ENCODE assay signal across 20 mouse cellular contexts in genomic region chr8:5030651-5031050, GRCm38 (mm10).
DNase-seq lines count a peak whose midpoint lies in the region; ATAC-seq and TF ChIP-seq lines count a peak whose summit lies in the region.
"Had no signal": no experiment of that assay in that cellular context is flagged by ENCODE, and none has a peak within 500 bp of the region (broad histone marks: within the 10 kb centered on the region; RNA-seq: fewer than 3 reads in every experiment).

No protein-coding gene starts in this region.

- H3K4me2 ChIP-seq in liver, embryonic 12.5 days, result no peak overlapping the region
- H3K4me2 ChIP-seq in liver, embryonic 11.5 days, result no peak overlapping the region
- 0 out of 2 replicates have a peak overlapping the region, but pooled peaks have one; percentile 6 for H3K4me2 ChIP-seq in intestine, postnatal 0 days (replicated peaks; ENCODE audit: low read depth)
- H3K4me2 ChIP-seq: forebrain, embryonic 15.5 days; limb, embryonic 12.5 days; stomach, embryonic 15.5 days had no signal

- ATAC-seq in liver, embryonic 12.5 days, result peak; percentile 60
- no peak for ATAC-seq in liver, embryonic 11.5 days (replicated peaks; ENCODE audit: low FRiP score)
- peak; percentile 92 for ATAC-seq in intestine, postnatal 0 days
- ATAC-seq: forebrain, embryonic 15.5 days; hindbrain, postnatal 0 days; lung, postnatal 0 days; midbrain, embryonic 16.5 days had no signal

- H3K9me3 ChIP-seq in liver, embryonic 12.5 days (replicated peaks), result no peaks in the 10 kb centered on the region
- H3K9me3 ChIP-seq in liver, embryonic 11.5 days (ENCODE audit: control insufficient read depth, low read length), result no peaks in the 10 kb centered on the region
- H3K9me3 ChIP-seq in intestine, postnatal 0 days (ENCODE audit: control insufficient read depth), result no peaks in the 10 kb centered on the region
- H3K9me3 ChIP-seq: forebrain, embryonic 15.5 days; limb, embryonic 12.5 days; megakaryocyte, embryonic 14.5 days; stomach, embryonic 15.5 days had no signal

- H3K4me3 ChIP-seq in liver, embryonic 12.5 days, result no peak overlapping the region
- no peak overlapping the region for H3K4me3 ChIP-seq in liver, embryonic 11.5 days (ENCODE audit: low read depth, low read length)
- no peak overlapping the region for H3K4me3 ChIP-seq in intestine, postnatal 0 days (ENCODE audit: low read depth, low read length)
- H3K4me3 ChIP-seq: forebrain, embryonic 15.5 days; layer of hippocampus, adult 2 months; limb, embryonic 12.5 days; megakaryocyte, embryonic 14.5 days; stomach, embryonic 15.5 days had no signal

- no peaks in the 10 kb centered on the region for H3K27me3 ChIP-seq in liver, embryonic 12.5 days (replicated peaks)
- H3K27me3 ChIP-seq in liver, embryonic 11.5 days (replicated peaks; ENCODE audit: control insufficient read depth, insufficient read depth, low read length), result no peaks in the 10 kb centered on the region
- no peaks in the 10 kb centered on the region for H3K27me3 ChIP-seq in intestine, postnatal 0 days (replicated peaks; ENCODE audit: control insufficient read depth, insufficient read depth, low read length)
- H3K27me3 ChIP-seq: forebrain, embryonic 15.5 days; megakaryocyte, embryonic 14.5 days; stomach, embryonic 15.5 days had no signal

- WGBS in liver, embryonic 12.5 days (ENCODE audit: insufficient replicate concordance), result 69% methylated on average over 3 of the region's 3 CpGs
- 68% methylated on average over 3 of the region's 3 CpGs for WGBS in liver, embryonic 11.5 days
- WGBS in intestine, postnatal 0 days, result 29% methylated on average over 3 of the region's 3 CpGs
- 16% methylated on average over 3 of the region's 3 CpGs for WGBS in large intestine, adult 2 months

- TF ChIP-seq CTCF in intestine, postnatal 0 days (IDR thresholded peaks at IDR 0.05; ENCODE audit: low read depth), result no peak

- no peaks in the 10 kb centered on the region for H3K4me1 ChIP-seq in liver, embryonic 12.5 days
- no peaks in the 10 kb centered on the region for H3K4me1 ChIP-seq in liver, embryonic 11.5 days (replicated peaks; ENCODE audit: control insufficient read depth, insufficient read depth, low read length)
- H3K4me1 ChIP-seq in intestine, postnatal 0 days (replicated peaks; ENCODE audit: control insufficient read depth, insufficient read depth, low read length), result no peaks in the 10 kb centered on the region
- H3K4me1 ChIP-seq: forebrain, embryonic 15.5 days; megakaryocyte, embryonic 14.5 days; stomach, embryonic 15.5 days had no signal

- DNase-seq in liver, embryonic 11.5 days (ENCODE audit: low spot score), result no peak
- DNase-seq in large intestine, adult 2 months (ENCODE audit: low read depth, low spot score), result peak; percentile 56
- DNase-seq in yolk sac, embryonic 10.5 days (ENCODE audit: low spot score), result peak; percentile 51
- no peak for DNase-seq in urinary bladder, postnatal 10 days (ENCODE audit: low spot score)
- no peak for DNase-seq in retina, postnatal 1 day
- DNase-seq in cerebellum, postnatal 25 days, result no peak
- DNase-seq: adrenal gland, postnatal 14 days; B cell, adult 2 months; cerebellum, adult 18-20 months; heart, postnatal 4 days had no signal

- H3K9ac ChIP-seq in liver, embryonic 12.5 days, result no peak overlapping the region
- H3K9ac ChIP-seq in liver, embryonic 11.5 days (ENCODE audit: low read depth, low read length), result no peak overlapping the region
- no peak overlapping the region for H3K9ac ChIP-seq in intestine, postnatal 0 days (ENCODE audit: low read depth, low read length)
- H3K9ac ChIP-seq: forebrain, embryonic 15.5 days; limb, embryonic 12.5 days; stomach, embryonic 15.5 days had no signal

- no peak overlapping the region for H3K27ac ChIP-seq in liver, embryonic 12.5 days
- no peak overlapping the region for H3K27ac ChIP-seq in liver, embryonic 11.5 days (ENCODE audit: low read depth, low read length)
- no peak overlapping the region for H3K27ac ChIP-seq in intestine, postnatal 0 days (ENCODE audit: low read depth, low read length)
- H3K27ac ChIP-seq: forebrain, embryonic 15.5 days; hindbrain, postnatal 0 days; layer of hippocampus, adult 2 months; limb, embryonic 12.5 days; stomach, embryonic 15.5 days had no signal

- H3K36me3 ChIP-seq in liver, embryonic 12.5 days, result no peaks in the 10 kb centered on the region
- no peaks in the 10 kb centered on the region for H3K36me3 ChIP-seq in liver, embryonic 11.5 days (ENCODE audit: control insufficient read depth, insufficient read depth, low read length)
- H3K36me3 ChIP-seq in intestine, postnatal 0 days (ENCODE audit: control insufficient read depth, insufficient read depth), result no peaks in the 10 kb centered on the region
- H3K36me3 ChIP-seq: forebrain, embryonic 15.5 days; limb, embryonic 12.5 days; stomach, embryonic 15.5 days had no signal

Comparison
In these comparisons a context has a peak if more than half of its experiments do, and no peak if none do; other contexts are left out.
1. DNase-seq: peak in large intestine, adult 2 months (single experiment) and yolk sac, embryonic 10.5 days (single experiment); none in liver, embryonic 11.5 days (single experiment), urinary bladder, postnatal 10 days (single experiment), retina, postnatal 1 day (single experiment) and cerebellum, postnatal 25 days (0 of 2).